Mouse (Mus musculus): ENCODE measurements around the gene Fmn2.

Fmn2 gene

GRCm38 (mm10) chr1:174659459-174660223 lies 158.0 kb downstream of the Fmn2 start:
- DNase-seq (ENCODE audit: low spot score) = no peak

GRCm38 (mm10) chr1:174665116-174665515 lies 163.5 kb downstream of the Fmn2 start:
- no peak for DNase-seq (ENCODE audit: low spot score)

- peak; percentile 12 for DNase-seq (ENCODE audit: low spot score)
These were observed 167.5 kb downstream of the Fmn2 start for GRCm38 (mm10) chr1:174669132-174669531.

GRCm38 (mm10) chr1:174670846-174671245 lies 169.2 kb downstream of the Fmn2 start:
- no peak for DNase-seq (ENCODE audit: low spot score)

- peak; percentile 15 for DNase-seq (ENCODE audit: low spot score)
These were observed 173.0 kb downstream of the Fmn2 start for GRCm38 (mm10) chr1:174674586-174674985.

- no peak for DNase-seq (ENCODE audit: low spot score)
These were observed 173.7 kb downstream of the Fmn2 start for GRCm38 (mm10) chr1:174675316-174675715.

GRCm38 (mm10) chr1:174676187-174676586 lies 174.6 kb downstream of the Fmn2 start:
- no peak for DNase-seq (ENCODE audit: low spot score)

GRCm38 (mm10) chr1:174677211-174677610 lies 175.6 kb downstream of the Fmn2 start:
- no peak for DNase-seq (ENCODE audit: low spot score)

- no peak for DNase-seq (ENCODE audit: low spot score)
These were observed 187.7 kb downstream of the Fmn2 start for GRCm38 (mm10) chr1:174689301-174689700.

GRCm38 (mm10) chr1:174700871-174701270 lies 199.2 kb downstream of the Fmn2 start:
- no peak for DNase-seq (ENCODE audit: low spot score)

- DNase-seq (ENCODE audit: low spot score) = no peak
These were observed 200.2 kb downstream of the Fmn2 start for GRCm38 (mm10) chr1:174701835-174702234.

- no peak for DNase-seq (ENCODE audit: low spot score)
These were observed 202.3 kb downstream of the Fmn2 start for GRCm38 (mm10) chr1:174703909-174704308.

GRCm38 (mm10) chr1:174719729-174720458 lies 218.3 kb downstream of the Fmn2 start:
- DNase-seq (ENCODE audit: low spot score) = no peak

- no peak for DNase-seq (ENCODE audit: low spot score)
These were observed 227.1 kb downstream of the Fmn2 start for GRCm38 (mm10) chr1:174728771-174729170.

GRCm38 (mm10) chr1:174732715-174733114 lies 231.1 kb downstream of the Fmn2 start:
- DNase-seq (ENCODE audit: low spot score) = no peak

GRCm38 (mm10) chr1:174738958-174739357 lies 237.3 kb downstream of the Fmn2 start:
- peak; percentile 10 for DNase-seq (ENCODE audit: low spot score)

GRCm38 (mm10) chr1:174742667-174743066 lies 241.0 kb downstream of the Fmn2 start:
- DNase-seq (ENCODE audit: low spot score) = no peak

GRCm38 (mm10) chr1:174748520-174748919 lies 246.9 kb downstream of the Fmn2 start:
- DNase-seq (ENCODE audit: low spot score) = no peak

GRCm38 (mm10) chr1:174750893-174751461 lies 249.4 kb downstream of the Fmn2 start:
- DNase-seq (ENCODE audit: low spot score) = no peak

GRCm38 (mm10) chr1:174759354-174759753 lies 257.7 kb downstream of the Fmn2 start:
- no peak for DNase-seq (ENCODE audit: low spot score)

- no peak for DNase-seq (ENCODE audit: low spot score)
These were observed 264.1 kb downstream of the Fmn2 start for GRCm38 (mm10) chr1:174765757-174766156.

GRCm38 (mm10) chr1:174766852-174767251 lies 265.2 kb downstream of the Fmn2 start:
- DNase-seq (ENCODE audit: low spot score) = no peak

- DNase-seq (ENCODE audit: low spot score) = no peak
These were observed 270.3 kb downstream of the Fmn2 start for GRCm38 (mm10) chr1:174771871-174772281.
